Mouse (Mus musculus) erythroblast, adult 5-6 weeks (primary cell): ENCODE results near the gene Cts6. TPM values are rescaled to one million over a fixed set of nuclear protein-coding genes. Genes with fewer than 3 reads are reported as not detected.
"Not testable (repeated sequence)": the region's sequence is repeated elsewhere in the genome, so short reads cannot be mapped to it uniquely, and the experiment has no call there.

Experiments used
- ATAC-seq: replicated peaks from 2 replicates; pipeline ENCODE4 v1.8.0; 2016; ENCODE audit warnings: moderate number of reproducible peaks, mild to moderate bottlenecking, moderate TSS enrichment, inconsistent platforms; ENCODE audit not compliant: poor library complexity, low FRiP score, severe bottlenecking
- total RNA-seq, 2 experiments: library from RNA; stranded (forward) in 1 of 2; stranded (reverse) in 1 of 2; fragments of 150-400 nt in 1 of 2; fragments of 200-764, 138-1000 nt in 1 of 2; gene quantifications; 2 replicates each; pipeline versions ENCODE4 v1.2.3 to v1.2.4; 2015 to 2017; ENCODE audit warnings: low replicate concordance in 2 of 2

Gene Cts6
- total RNA-seq (2015; ENCODE audit: low replicate concordance), result not detected in 2 replicates
- not detected in 2 replicates for total RNA-seq (2017; ENCODE audit: low replicate concordance)

GRCm38 (mm10) chr13:61203310-61203709 lies at the start of gene Cts6:
TSS of gene Cts6 (minus strand) at chr13:61203410.
- ATAC-seq, result no peak

- ATAC-seq, result no peak
These were observed 38.1 kb upstream of the Cts6 start for GRCm38 (mm10) chr13:61241076-61241947.

GRCm38 (mm10) chr13:61185151-61185933 lies 17.9 kb downstream of the Cts6 start:
- not testable (repeated sequence) for ATAC-seq

GRCm38 (mm10) chr13:61164622-61165021 lies 38.6 kb downstream of the Cts6 start:
- no peak for ATAC-seq

- no peak for ATAC-seq
These were observed 39.1 kb downstream of the Cts6 start, which contains the start of gene Ctsr for GRCm38 (mm10) chr13:61164156-61164555. TSS of gene Ctsr (minus strand) at chr13:61164256.

Other genes with a start within 250 kb of the Cts6 start
- gene Ctsj, start 197.5 kb downstream of the Cts6 start, total RNA-seq (2015; ENCODE audit: low replicate concordance), result not detected in 2 replicates
- gene Ctsj, start 197.5 kb downstream of the Cts6 start, total RNA-seq (2017; ENCODE audit: low replicate concordance), result not detected in 2 replicates
- not detected in 2 replicates for gene Ctsq, start 162.8 kb downstream of the Cts6 start, total RNA-seq (2015; ENCODE audit: low replicate concordance)
- gene Ctsq, start 162.8 kb downstream of the Cts6 start, total RNA-seq (2017; ENCODE audit: low replicate concordance), result not detected in 2 replicates
- gene Ctsr, start 39.2 kb downstream of the Cts6 start, total RNA-seq (2015; ENCODE audit: low replicate concordance), result not detected in 2 replicates
- gene Ctsr, start 39.2 kb downstream of the Cts6 start, total RNA-seq (2017; ENCODE audit: low replicate concordance), result not detected in 2 replicates
- gene Cts8, start 51.9 kb upstream of the Cts6 start, total RNA-seq (2015; ENCODE audit: low replicate concordance), result not detected in 2 replicates
- not detected in 2 replicates for gene Cts8, start 51.9 kb upstream of the Cts6 start, total RNA-seq (2017; ENCODE audit: low replicate concordance)
- gene Gm49398, start 85.4 kb upstream of the Cts6 start, total RNA-seq (2015; ENCODE audit: low replicate concordance), result not detected in 2 replicates
- not detected in 2 replicates for gene Gm49398, start 85.4 kb upstream of the Cts6 start, total RNA-seq (2017; ENCODE audit: low replicate concordance)
- gene Cts7, start 154.8 kb upstream of the Cts6 start, total RNA-seq (2015; ENCODE audit: low replicate concordance), result not detected in 2 replicates
- not detected in 2 replicates for gene Cts7, start 154.8 kb upstream of the Cts6 start, total RNA-seq (2017; ENCODE audit: low replicate concordance)